Mouse (Mus musculus) embryonic facial prominence, embryonic 12.5 days (tissue): ENCODE results near the gene Enah. TPM values are rescaled to one million over a fixed set of nuclear protein-coding genes. Genes with fewer than 3 reads are reported as not detected.
A peak's percentile ranks its signal among the peaks of the same experiment; 100 is the strongest.

Source experiments
- ATAC-seq: fragments of 200-750 bp; cut with Nextera tagmentation; 2 replicates; pipeline ENCODE4 v1.8.0; 2017; ENCODE audit not compliant: insufficient number of reproducible peaks, insufficient read depth, low FRiP score, low TSS enrichment
- H3K27ac ChIP-seq: fragments of 300-500 bp; sonication (generic); 2 replicates; pipeline ENCODE4 v1.5.1; 2016; ENCODE audit warnings: mild to moderate bottlenecking
- H3K27me3 ChIP-seq: fragments of 300-500 bp; sonication (generic); 2 replicates; pipeline ENCODE4 v1.6.1; 2016; ENCODE audit warnings: mild to moderate bottlenecking, moderate library complexity
- H3K36me3 ChIP-seq: fragments of 300-500 bp; sonication (generic); 2 replicates; pipeline ENCODE4 v1.6.1; 2016; ENCODE audit warnings: mild to moderate bottlenecking
- H3K4me1 ChIP-seq: fragments of 300-500 bp; sonication (generic); 2 replicates; pipeline ENCODE4 v1.6.1; 2016
- H3K4me2 ChIP-seq: fragments of 300-500 bp; sonication (generic); replicated peaks from 2 replicates; pipeline ENCODE4 v1.6.1; 2016; ENCODE audit warnings: mild to moderate bottlenecking, moderate library complexity
- H3K4me3 ChIP-seq: fragments of 300-500 bp; sonication (generic); 2 replicates; pipeline ENCODE4 v1.5.1; 2016; ENCODE audit warnings: mild to moderate bottlenecking
- H3K9ac ChIP-seq: fragments of 300-500 bp; sonication (generic); 2 replicates; pipeline ENCODE4 v1.6.1; 2016; ENCODE audit warnings: mild to moderate bottlenecking, moderate library complexity
- H3K9me3 ChIP-seq: fragments of 300-500 bp; sonication (generic); 2 replicates; pipeline ENCODE4 v1.6.1; 2016; ENCODE audit warnings: mild to moderate bottlenecking, moderate library complexity
- WGBS: fragments of 180-500 bp; shearing (Covaris S2); methylation state at CpG from one replicate; pipeline ENCODE4 v1.1.7; 2016; 5-methylcytosine and 5-hydroxymethylcytosine counted together
- polyA plus RNA-seq: library from polyadenylated mRNA; unstranded; fragments of >200 nt; fragmentation: Nextera tagmentation; extraction: Ambion mirVana; gene quantifications from 2 replicates; pipeline ENCODE4 v1.2.1, GENCODE M21; 2016

The Enah gene
- polyA plus RNA-seq, 1 experiment from 2014 or later = 36.5 TPM

DNA sequence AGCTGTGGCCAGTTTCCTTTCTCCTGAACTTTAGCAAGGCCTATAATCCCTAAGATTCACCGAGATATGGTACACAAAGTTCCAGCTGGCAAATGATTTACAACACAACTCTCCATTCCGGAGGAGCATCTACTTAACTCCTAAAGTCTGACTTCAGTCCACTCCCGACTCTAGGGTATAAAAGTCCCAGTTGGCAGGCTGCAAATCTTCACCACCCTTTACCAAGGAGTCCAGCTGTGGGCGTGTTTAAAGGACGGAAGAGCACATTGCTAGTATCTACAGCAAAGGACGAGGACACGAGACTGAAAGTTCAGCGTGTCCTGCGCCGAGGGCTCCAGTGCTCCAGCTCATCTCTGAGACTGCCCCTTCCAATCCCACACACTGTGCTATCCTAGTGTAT is 122.8 kb downstream of the Enah start:
- Histone ChIP-seq H3K36me3 (no peaks in the 10 kb centered on the region), H3K9me3 (no peaks in the 10 kb centered on the region), H3K4me2 (no peak overlapping the region), H3K4me1 (no peaks in the 10 kb centered on the region), H3K4me3 (no peak overlapping the region), H3K27ac (no peak overlapping the region), H3K9ac (no peak overlapping the region), H3K27me3 (no peaks in the 10 kb centered on the region)
- WGBS = 86% methylated on average over 10 of the region's 10 CpGs
- no peak for ATAC-seq

DNA sequence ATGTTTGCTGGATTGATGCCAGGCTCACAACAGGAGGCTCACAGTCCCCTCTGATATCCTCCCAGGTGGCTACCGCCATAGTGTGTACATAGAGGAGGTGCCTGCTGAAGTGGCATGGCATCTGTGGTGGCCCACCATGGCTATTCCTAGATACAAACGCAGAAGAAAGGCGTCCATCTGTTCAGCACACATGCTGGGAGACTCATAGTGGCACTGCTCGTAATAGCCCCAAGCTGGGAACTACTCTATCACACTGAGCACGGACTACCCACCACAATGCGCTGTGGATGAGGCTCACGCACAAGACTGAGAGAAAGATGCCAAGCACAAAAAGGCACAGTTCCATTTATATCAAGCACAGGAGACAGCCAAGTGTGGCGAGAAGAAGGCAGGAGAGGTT is 126.1 kb downstream of the Enah start:
- no peaks in the 10 kb centered on the region for H3K9me3 ChIP-seq
- H3K27me3 ChIP-seq = no peaks in the 10 kb centered on the region
- H3K27ac ChIP-seq = no peak overlapping the region
- H3K4me1 ChIP-seq = no peaks in the 10 kb centered on the region
- no peak overlapping the region for H3K9ac ChIP-seq
- no peak overlapping the region for H3K4me3 ChIP-seq
- 80% methylated on average over 8 of the region's 8 CpGs for WGBS
- no peaks in the 10 kb centered on the region for H3K36me3 ChIP-seq
- no peak for ATAC-seq
- no peak overlapping the region for H3K4me2 ChIP-seq

DNA sequence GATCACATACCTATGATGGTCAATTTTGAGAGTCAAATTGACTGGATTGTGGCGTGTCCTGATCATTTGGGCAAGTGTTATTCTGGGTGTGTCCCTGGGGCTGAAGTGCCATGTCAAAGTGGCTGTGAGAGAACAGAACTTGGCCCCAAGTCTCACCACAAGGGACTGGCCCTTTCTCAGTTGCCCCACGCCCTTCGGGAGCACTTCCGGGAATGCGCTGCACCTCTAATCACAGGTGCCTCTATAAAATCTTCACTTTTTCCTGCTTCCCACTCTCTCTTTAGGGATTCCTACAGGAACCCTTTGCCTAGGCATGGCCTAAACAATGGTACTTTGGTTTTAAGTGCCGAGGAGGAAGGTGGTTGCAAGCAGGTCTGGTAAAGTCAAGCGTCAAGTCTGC is 130.1 kb downstream of the Enah start:
- no peak overlapping the region for H3K4me2 ChIP-seq
- no peaks in the 10 kb centered on the region for H3K36me3 ChIP-seq

DNA sequence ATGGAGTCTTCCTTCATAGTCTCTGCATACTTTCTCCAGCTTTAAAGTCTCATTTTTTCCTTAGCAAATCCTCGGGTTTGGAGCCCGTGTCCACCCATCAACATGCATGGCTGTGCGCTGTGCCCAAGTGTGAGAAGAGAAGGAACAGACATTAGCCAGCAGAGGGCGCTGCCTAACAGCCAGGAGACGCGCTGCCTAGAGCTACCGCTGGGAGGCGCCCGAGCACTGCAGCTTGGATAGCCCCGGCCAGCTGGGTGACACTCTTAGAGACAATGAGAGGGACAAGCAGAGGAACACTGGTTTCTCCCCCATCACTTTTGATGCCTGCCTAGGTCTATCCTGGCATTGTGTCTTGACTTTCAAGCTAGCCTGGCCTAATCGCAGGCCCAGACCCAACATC is 131.0 kb downstream of the Enah start:
- Histone ChIP-seq H3K27ac (no peak overlapping the region), H3K27me3 (no peaks in the 10 kb centered on the region), H3K9me3 (no peaks in the 10 kb centered on the region), H3K4me3 (no peak overlapping the region), H3K9ac (no peak overlapping the region), H3K4me2 (no peak overlapping the region), H3K36me3 (no peaks in the 10 kb centered on the region), H3K4me1 (no peaks in the 10 kb centered on the region)
- ATAC-seq = 0 out of 2 replicates have a peak, but pooled peaks have one; percentile 52
- WGBS = 8% methylated on average over 11 of the region's 11 CpGs

More for the DNA sequence above, 130.1 kb downstream of the Enah start:
- Histone ChIP-seq H3K4me3 (no peak overlapping the region), H3K4me1 (no peaks in the 10 kb centered on the region), H3K27ac (no peak overlapping the region), H3K9ac (no peak overlapping the region), H3K27me3 (no peaks in the 10 kb centered on the region), H3K9me3 (no peaks in the 10 kb centered on the region)
- ATAC-seq = no peak
- WGBS = 89% methylated on average over 7 of the region's 7 CpGs

DNA sequence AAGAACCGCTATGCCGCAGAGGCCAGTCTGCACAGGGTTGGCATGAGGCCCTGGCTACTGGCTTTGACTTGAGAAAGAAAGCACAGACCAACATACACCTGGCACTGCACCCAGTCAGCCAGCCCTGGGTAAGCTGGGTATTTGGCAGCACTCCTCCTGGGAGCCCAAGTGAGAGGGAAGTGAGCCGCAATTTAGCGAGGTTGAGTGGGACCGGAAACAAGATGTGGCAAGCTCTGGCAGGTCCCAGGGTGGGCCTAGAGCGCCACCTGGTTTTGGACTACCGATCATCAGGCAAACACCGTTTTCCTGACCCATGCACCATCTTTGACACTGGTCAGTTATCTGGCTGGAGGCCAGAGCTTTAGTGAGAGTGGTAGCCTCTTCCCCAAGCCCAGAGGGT is 138.3 kb downstream of the Enah start:
- ATAC-seq = no peak
- H3K9ac ChIP-seq = no peak overlapping the region
- no peak overlapping the region for H3K27ac ChIP-seq
- H3K4me1 ChIP-seq = peaks cover 7% of the 10 kb centered on the region; the same call in 1 of the 2 replicates
- no peaks in the 10 kb centered on the region for H3K9me3 ChIP-seq
- H3K27me3 ChIP-seq = no peaks in the 10 kb centered on the region
- no peaks in the 10 kb centered on the region for H3K36me3 ChIP-seq
- no peak overlapping the region for H3K4me2 ChIP-seq
- H3K4me3 ChIP-seq = no peak overlapping the region
- 21% methylated on average over 8 of the region's 8 CpGs for WGBS

DNA sequence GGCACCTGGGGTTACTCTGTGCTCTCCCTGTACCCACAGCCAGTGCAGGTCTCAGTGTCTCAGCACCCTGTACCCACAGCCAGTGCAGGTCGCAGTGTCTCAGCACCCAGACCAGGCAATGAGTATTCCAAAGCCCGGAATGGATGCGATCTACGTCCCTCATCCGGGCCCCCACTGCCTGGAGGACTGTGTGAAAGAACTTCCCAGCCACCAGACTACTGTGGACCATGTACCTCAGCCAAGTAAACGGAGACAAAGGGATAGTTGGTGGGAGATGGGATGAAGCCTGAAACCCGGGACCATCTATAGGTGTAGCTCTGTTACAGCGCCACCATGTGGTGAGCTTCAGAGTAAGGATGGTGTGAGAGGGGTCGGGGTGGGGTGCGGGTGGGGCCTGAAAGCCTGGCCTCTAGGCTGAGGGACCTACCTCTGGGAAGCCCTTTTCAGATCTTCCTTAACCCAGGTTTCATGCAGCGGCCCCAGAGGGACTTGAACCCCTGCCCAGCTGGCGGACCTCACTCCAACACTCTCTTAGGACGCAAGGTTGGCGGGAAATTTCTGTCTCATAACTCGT is 139.0 kb downstream of the Enah start:
- Histone ChIP-seq H3K4me1 (peaks cover 7% of the 10 kb centered on the region; the same call in 1 of the 2 replicates), H3K4me2 (no peak overlapping the region), H3K4me3 (no peak overlapping the region), H3K36me3 (no peaks in the 10 kb centered on the region), H3K9ac (no peak overlapping the region), H3K27me3 (no peaks in the 10 kb centered on the region), H3K9me3 (no peaks in the 10 kb centered on the region), H3K27ac (no peak overlapping the region)
- WGBS = 44% methylated on average over 15 of the region's 15 CpGs
- ATAC-seq = 0 out of 2 replicates have a peak, but pooled peaks have one; percentile 13

DNA sequence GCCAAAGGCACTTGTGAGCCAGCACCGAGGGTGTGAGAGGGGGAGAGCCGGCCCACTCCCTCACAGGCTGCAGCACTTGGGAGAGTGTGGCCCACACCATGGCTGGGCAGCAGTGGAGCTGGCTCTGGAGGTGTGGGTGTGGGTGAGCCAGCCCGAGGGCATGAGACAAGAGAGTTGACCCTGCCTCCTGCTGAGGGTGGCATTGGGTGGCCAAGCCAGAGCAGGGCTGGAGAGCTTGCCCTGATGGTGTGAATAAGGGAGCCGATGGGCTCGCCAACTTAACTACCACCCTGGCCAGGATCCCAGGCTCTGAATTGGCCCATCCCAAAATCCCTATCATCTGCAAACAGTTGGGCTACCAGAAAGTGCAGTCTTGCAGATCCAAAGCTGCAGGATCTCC is 141.4 kb downstream of the Enah start:
- no peak for ATAC-seq
- 83% methylated on average over 5 of the region's 5 CpGs for WGBS
- H3K9me3 ChIP-seq = no peaks in the 10 kb centered on the region

DNA sequence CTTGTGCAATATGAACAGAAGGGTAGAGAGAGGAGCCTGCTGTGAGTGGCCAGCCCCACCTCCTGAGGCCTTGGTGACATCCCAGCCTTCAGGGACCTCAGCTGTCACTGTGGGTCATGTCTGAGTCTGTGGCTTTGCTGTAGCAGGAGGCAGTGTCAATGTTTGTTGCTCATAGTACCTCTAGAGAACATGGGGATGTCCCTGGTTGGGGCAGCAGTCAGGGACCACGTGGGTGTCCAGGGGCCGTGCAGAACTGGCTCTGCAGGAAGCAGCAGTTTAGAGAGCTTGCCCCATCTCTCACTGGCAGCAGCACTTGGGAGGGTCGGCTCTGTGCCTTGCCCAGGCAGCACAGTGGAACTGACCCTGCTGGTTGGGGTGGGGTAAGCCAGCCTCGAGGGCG is 142.7 kb downstream of the Enah start:
- no peak for ATAC-seq
- no peaks in the 10 kb centered on the region for H3K9me3 ChIP-seq
- no peak overlapping the region for H3K9ac ChIP-seq
- 58% methylated on average over 5 of the region's 5 CpGs for WGBS
- H3K4me1 ChIP-seq = peaks cover 7% of the 10 kb centered on the region; the same call in 1 of the 2 replicates
- no peaks in the 10 kb centered on the region for H3K27me3 ChIP-seq
- H3K27ac ChIP-seq = no peak overlapping the region
- no peak overlapping the region for H3K4me2 ChIP-seq
- no peaks in the 10 kb centered on the region for H3K36me3 ChIP-seq
- no peak overlapping the region for H3K4me3 ChIP-seq

More for the DNA sequence above, 141.4 kb downstream of the Enah start:
- peaks cover 7% of the 10 kb centered on the region; the same call in 1 of the 2 replicates for H3K4me1 ChIP-seq
- H3K4me3 ChIP-seq = no peak overlapping the region
- H3K4me2 ChIP-seq = no peak overlapping the region
- no peaks in the 10 kb centered on the region for H3K36me3 ChIP-seq
- no peak overlapping the region for H3K27ac ChIP-seq
- H3K27me3 ChIP-seq = no peaks in the 10 kb centered on the region
- no peak overlapping the region for H3K9ac ChIP-seq

DNA sequence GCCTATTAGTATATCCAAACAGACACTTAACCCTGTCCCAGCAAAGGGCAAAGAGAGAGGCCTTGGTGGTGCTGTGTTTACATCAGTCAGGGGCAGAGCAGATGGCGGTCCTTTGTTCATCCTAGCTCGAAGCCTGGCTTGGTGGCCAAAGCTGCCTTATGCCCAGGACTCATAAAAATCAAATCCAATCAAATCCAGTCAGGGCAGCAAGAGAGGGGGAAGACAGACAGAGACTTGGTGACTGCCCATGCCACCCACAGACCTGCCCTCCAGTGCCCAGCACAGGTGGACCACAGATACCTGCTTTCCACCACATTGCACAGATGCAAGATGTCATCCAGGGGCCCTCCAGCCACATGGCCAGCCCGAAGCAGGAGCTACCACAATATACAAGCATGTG is 143.1 kb downstream of the Enah start:
- Histone ChIP-seq H3K4me2 (no peak overlapping the region), H3K9me3 (no peaks in the 10 kb centered on the region), H3K36me3 (no peaks in the 10 kb centered on the region), H3K27me3 (no peaks in the 10 kb centered on the region), H3K27ac (no peak overlapping the region), H3K4me1 (peaks cover 7% of the 10 kb centered on the region; the same call in 1 of the 2 replicates), H3K9ac (no peak overlapping the region), H3K4me3 (no peak overlapping the region)
- WGBS = 81% methylated on average over 3 of the region's 3 CpGs
- ATAC-seq = no peak

DNA sequence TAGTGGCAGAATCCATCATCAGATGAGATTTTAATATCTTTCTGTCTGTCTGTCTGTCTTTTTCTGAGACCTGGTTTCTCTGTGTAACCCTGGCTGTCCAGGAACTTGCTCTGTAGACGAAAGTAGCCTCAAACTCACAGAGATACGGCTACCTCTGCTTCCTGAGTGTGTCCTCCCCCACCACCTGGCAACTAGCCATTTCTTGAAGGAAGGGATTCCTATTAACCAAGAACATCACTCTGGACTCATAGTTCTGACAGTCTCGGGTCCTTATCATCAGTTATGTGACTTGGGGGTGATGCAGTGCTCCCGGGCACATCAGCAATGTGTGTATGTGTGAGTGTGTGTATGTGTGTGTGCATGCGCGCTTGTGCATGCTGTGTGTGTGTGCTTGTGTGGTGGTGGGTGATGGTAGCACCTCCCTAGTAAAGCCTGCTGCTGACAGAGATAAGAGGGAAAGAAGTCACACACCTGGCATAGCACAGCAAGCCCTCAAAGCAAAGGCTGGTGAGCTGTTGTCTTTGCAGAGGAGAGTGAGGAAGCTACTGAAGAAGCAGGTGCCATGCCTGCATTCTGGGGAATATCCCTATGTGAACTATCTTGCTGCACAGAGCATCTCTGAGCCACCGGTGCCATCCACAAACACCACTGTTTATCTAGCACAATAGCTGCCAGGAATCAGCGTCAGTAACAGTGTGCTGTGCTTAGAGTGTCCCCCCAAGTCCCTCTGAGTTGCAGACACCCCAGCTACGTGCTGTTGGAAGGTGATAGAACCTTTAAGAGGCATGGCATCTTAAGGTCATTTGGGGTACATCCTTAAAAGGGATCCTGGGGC is 146.5 kb downstream of the Enah start:
- H3K9me3 ChIP-seq = no peaks in the 10 kb centered on the region
- H3K4me3 ChIP-seq = no peak overlapping the region
- H3K4me2 ChIP-seq = no peak overlapping the region
- H3K27ac ChIP-seq = no peak overlapping the region
- no peak overlapping the region for H3K9ac ChIP-seq
- ATAC-seq = no peak
- no peaks in the 10 kb centered on the region for H3K4me1 ChIP-seq
- H3K27me3 ChIP-seq = no peaks in the 10 kb centered on the region
- no peaks in the 10 kb centered on the region for H3K36me3 ChIP-seq
- 77% methylated on average over 9 of the region's 9 CpGs for WGBS

DNA sequence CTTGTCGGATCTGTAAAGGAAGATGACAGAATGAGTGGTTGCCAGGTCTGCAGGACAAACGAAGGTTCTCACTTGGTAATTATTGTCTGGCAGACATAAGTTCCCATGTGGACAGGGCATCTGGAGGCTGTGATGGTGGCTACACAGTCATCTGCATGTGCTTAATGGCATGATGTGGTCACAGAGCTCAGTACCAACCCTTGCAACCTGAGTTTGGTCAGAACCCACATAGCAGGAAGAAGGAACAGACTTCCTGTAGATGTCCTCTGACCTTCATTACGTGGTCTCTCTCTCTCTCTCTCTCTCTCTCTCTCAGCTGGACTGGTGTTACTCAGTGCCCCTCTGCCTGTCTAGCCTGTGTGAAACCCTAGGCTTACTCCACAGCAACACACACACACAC is 147.2 kb downstream of the Enah start:
- WGBS = 85% methylated on average over 3 of the region's 3 CpGs
- Histone ChIP-seq H3K9ac (no peak overlapping the region), H3K4me1 (no peaks in the 10 kb centered on the region), H3K4me3 (no peak overlapping the region), H3K27me3 (no peaks in the 10 kb centered on the region), H3K4me2 (no peak overlapping the region), H3K27ac (no peak overlapping the region), H3K9me3 (no peaks in the 10 kb centered on the region), H3K36me3 (no peaks in the 10 kb centered on the region)
- ATAC-seq = no peak
